Mouse (Mus musculus) fat pad, adult 2 months (tissue): ENCODE measurements around the gene Prss54.

Experiments used
- DNase-seq: peaks from one replicate; pipeline ENCODE4 v3.0.0-alpha.2; 2011; ENCODE audit warnings: low read depth, low spot score; ENCODE audit errors: extremely low read depth

Gene Prss54

DNA sequence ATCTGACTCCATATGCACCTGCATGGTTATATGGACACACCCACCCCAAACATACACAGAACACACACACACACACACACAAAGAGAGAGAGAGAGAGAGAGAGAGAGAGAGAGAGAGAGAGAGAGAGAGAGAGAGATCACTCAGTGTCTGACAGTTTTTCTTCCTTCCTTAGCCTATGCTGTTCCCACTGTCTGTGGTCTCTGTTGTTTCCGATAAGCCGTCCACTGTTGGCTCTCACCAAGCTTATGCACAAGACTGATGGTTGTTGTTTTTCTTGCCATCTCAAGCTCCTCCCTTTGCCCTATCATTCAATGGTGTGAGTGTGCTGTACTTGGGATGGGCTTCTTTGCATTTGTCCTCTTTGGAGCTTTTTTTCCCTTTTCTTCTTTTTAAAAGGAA lies 20.2 kb downstream of the Prss54 start:
- no peak for DNase-seq

DNA sequence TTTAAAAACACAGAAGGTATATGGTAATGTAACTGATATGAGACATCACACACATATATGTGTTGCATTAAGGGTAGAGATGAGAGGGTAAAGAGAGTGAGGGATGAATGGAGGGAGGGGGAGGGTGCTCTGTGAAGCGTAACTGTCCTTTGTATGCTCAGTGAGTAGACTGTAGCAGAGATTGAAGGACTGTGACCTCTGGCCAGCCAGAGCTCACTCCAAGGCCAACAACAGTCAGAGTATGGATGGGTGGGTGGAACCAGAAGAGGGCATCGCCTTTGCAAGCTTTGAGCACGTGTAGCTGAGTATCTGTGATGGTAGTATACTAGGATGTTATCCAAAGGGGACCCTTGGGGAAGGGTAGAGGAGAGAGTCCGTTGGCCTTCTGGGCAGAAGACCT lies 24.6 kb downstream of the Prss54 start:
- no peak for DNase-seq

DNA sequence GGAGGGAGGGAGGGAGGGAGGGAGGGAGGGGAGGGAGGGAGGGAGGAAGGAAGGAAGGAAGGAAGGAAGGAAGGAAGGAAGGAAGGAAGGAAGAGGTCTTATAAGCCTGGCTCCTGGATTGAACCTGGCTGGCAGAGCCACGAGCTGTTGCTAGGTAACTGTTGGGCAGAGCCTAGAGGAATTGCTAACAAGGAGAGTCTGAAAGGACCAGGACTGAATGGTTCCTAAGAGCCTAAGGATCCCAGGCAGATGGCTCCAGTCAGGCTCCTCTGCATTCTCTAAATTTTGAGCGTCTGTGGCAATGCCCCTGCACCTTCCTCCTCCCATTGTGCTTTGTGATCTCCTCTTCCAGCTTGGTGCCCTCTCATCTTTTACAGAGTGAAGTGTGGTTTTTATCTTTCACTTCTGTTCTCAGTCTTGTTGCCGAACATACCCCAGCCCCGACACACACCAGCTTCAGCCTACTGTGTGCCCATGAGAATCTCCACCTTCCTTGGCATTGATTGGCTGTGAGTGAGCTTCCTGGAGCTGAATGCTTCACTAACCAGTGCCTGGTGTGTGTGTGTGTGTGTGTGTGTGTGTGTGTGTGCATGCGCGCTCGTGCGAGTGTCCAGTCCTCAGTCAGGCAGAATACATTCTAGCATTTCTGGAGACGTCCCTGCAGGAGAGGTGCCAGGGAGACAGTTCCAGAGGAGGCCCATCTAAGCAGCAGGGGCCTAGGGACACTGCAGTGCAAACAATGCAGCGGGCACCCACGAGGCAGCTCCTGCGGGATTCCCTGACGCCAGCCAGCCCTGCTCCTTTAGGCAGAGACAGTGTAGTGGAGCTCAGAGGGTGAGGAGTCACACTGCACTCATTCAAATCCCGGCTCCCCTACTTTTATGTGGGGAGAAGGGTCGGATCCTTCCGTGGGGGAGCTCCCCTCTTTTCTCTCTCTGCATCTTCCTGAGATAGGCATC lies 26.0 kb downstream of the Prss54 start:
- no peak for DNase-seq

DNA sequence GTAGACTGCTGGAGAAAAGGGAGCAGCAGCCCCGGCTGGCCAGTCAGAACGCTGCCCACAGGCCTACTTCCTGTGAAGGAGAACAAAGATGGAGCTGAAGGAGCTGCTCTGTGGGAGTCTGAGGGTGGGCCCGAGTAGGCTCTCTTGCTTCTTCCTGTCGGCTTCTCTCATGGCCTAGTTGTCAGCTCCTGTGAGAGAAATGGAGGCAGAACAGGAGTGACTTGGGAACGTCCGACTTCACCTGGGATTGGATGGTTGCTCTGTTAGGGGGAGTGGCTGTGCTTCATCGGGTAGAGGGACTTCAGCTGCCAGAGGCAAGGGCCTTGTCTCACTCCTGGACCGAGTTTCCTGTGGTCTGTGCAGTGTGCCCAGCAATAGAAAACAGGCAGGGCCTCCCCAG lies 28.2 kb downstream of the Prss54 start:
- DNase-seq = no peak

DNA sequence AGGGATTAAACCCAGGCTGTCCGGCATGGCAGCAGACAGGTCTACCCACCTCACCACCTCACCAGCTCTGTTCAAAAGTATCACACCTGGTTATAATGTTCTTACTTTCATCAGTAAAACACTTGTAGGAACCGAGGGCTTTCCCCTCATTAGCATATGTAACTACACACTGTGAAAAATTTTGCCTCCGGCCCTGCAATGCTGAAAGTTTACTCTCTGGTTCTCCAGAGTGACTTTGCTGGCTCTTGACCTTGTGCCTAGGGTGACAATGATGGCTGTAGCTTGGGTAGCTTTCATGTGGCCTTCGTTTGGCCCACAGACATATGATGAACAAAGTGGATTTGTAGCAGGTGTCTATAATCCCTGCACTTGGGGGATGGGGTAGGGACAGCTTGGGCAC lies 29.2 kb downstream of the Prss54 start:
- DNase-seq = no peak

DNA sequence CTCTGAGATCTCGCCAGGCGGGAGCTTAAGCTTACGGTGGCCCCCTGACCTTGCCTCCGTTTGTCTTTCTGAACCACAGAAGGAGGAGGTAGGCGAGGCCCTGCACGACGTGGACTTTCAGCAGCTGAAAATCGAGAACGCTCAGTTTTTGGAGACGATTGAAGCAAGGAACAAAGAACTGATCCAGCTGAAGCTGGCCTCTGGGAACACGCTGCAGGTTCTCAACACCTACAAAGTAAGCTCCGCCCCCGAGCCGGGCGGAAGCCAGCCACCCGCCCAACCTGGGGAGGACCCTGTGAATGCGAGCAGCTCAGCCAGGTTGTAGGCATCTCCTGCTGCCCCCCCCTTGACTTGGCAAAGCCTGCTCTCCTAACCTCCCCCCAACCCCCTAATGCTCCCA lies 30.3 kb downstream of the Prss54 start:
- no peak for DNase-seq

DNA sequence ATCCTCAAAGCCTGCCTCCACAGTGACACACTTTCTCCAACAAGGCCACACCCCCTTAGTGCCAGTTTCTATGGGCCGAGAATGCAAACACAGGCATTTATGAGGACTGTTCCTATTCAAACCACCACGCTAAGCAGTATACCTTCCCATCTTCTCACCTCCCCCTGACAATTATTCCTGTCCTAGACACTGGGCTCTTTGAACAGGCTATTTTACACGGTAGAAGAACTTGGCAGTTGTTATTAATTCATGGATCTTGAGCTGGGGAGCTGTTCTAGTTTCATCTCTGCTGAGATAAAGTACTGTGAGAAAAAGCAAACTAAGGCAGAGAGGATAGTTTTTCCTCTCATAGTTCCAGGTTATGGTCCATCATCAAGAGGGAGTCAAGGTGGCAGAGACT lies 33.1 kb downstream of the Prss54 start:
- no peak for DNase-seq

DNA sequence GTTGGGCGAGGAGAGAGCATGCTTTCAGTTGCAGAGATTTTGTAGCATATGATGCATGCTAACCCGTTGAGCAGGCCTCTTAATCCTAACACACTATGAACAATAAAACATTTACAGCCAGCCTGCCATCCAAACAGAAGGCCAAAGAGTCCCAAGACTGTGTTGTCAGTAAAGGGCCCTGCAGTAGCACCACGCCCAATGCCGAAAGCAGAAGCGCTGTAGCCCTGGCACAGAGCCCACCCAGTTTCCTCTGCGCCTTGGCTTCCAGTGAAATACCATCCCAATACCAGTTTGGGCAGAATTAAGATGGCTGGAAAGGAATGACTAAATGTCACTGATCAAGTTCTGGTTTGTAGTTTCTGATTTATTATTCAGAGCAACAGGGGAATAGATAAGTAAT lies 33.9 kb downstream of the Prss54 start:
- DNase-seq = no peak

DNA sequence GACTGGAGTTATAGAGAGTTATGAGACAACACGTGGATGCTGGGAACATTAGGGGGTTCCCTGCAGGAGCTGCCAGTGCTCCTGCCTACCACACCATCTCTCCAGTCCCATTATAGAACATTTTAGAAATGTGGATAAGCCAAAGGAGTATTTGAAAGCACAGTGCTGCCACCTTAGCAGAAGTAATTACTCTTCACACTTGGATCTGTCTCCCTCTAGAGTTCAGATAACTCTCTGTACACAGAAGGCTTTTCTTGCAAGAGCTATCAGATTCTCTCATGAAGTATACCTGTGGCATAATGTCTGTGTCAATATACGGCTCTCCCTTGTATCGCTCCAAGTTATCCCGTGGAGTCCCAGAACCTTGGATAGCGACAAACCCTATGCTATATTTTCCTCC lies 36.7 kb downstream of the Prss54 start:
- no peak for DNase-seq

DNA sequence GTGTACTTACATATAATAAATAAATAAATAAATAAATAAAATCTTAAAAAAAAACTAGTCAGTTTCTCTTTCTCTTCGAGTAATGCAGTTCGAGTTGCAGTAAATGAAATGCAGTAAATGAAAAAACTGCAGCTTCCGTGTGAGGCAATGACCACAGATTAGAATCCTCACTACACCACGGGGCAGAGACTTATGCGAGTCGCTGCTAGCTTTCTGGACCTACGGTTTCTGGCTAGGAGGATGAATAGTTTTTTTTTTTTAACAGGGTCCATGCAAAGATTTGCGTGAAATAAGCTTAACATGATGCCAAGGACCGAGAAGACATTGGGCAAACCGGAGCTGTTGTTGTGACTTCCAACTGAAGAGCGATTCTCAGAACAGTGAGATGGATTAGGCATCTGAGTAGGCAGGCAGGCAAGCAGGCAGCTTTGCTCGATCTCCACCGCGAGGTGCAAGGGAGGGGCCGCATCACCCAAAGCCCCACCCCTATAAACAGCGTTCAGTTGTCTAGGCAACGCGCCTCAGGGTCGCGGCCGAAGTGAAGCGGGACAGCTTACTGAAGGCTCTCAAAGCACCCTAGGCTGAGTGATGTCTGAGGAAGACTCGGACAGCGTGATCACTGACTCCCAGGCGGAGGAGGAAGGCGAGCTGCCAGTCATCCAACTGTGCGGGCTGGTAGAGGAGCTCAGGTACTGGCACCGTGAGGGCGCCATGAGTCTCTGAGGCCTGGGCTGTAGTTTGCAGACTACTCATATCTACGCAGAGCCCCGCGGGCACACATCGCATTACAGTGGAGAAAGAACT lies 42.4 kb downstream of the Prss54 start, which contains the start of gene Ccdc113:
Ccdc113 (plus strand) TSS at position 502 of the 804 bp plus-strand sequence.
- DNase-seq = no peak

DNA sequence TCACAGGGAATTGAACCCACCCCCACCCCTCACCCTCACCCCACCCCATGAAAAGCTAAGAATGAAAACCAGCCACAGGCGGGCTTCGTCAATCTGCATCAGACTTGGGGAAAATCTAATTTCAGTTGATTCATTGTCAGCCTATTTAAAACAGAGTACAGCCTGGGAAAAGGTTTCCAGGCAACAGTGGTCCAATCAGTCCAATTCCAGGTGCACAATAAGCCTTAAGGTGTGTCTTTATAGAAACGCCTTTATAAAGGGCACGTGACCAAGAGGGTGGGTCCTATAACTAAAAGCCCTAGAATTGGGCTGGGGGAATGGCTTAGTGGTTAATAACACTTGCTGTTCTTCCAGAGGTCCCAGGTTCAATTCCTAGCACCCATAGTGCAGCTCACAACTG lies 43.9 kb downstream of the Prss54 start:
- DNase-seq = no peak

DNA sequence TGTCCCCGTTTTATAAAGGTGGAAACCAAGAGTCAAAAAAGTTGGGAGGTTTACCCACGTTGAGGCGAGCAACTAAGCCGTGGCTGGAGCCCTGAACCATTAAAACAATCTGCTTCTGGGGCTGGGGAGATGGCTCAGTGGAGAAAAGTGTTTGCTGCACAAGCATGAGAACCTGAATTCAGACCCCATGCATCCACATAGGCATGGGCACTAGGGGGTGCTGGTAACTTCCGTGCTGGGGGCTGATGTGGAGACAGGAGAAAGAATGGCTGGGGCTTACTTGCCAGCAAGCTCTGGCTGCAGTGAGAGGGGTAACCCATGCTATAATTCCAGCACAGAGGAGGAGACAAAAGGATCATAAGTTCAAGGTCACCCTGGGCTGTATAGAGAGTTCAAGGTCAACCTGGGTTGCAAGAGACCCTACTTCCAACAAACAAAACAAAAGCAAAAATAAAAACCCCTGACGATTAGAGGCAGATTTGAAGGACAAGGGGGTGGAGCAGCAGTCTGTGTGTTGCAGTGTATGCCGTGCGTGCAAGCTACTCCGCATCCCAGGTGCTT lies 47.3 kb downstream of the Prss54 start:
- DNase-seq = no peak

DNA sequence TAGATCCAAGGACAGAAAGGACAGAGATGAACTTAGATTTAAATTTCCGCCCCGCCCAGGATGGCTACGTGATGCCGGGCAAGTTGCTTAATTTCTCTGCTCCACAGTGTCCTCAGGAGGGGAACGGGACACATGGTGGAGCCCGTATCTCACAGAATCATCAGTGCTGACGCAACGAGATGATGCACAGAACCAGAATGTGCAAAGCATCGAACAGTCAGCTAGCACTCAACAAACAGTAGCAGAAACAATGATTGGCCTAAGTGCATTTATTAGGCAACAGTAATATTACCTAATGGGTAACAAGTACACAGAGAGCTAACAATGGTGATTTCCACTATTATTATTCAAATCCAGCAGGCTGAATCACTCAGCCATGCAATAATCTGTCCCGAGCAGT lies 47.9 kb downstream of the Prss54 start:
- peak; percentile 64 for DNase-seq

DNA sequence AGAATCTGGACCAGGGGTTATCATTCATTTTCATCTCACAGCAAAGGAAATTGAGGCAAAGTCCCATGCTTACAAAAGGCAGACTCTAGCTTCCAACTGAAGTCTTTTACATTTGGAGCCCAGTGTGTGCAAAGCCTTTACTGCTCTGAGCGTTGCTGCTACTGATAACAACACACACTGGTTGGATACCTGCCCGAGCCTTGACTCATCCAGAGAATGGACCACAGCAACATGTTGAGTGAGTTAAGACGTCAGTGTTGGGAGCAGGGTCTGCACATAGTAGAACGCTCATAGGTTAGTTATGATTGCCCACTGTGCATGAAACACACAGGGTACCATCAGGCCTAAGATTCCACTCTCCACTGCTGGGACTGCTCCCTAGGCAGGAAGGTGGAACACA lies 52.1 kb downstream of the Prss54 start:
- no peak for DNase-seq

DNA sequence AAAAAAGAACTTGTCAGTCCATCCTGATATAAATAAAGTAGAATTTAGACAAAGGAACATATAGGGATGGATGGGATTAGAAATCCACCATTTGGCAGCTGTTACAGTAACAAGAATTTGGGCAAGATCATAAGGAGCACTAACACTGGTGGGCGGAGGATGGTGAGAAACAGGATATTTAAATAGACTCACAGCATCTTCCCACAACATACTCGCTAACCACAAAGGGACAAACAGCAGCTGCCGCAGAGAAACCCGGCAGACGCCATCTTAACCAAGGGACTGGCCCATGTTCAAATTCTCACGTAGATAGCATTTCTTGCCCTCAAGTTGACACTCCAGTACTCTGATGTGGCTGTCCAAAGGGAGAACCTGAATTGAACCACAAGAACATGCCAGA lies 59.2 kb downstream of the Prss54 start:
- no peak for DNase-seq

DNA sequence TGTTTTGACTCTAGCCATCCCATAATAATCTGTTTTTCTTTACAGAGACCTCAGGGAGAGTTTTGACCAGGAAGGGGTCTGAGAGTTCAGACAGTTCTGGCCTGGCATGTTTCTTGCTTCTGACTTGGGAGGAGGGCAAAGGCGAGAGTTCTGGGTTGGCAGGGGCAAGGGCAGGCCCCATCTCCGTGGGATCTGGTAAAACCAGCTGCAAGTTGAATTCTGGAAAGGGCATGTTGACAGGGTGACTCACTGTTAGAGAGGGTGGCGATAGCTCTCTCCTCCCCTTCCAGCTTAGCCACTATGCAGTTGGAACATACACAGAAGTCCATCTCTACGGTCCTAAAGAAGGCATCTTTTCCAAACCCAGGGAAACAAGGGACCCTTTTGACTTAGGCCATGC lies 62.9 kb downstream of the Prss54 start:
- DNase-seq = no peak

DNA sequence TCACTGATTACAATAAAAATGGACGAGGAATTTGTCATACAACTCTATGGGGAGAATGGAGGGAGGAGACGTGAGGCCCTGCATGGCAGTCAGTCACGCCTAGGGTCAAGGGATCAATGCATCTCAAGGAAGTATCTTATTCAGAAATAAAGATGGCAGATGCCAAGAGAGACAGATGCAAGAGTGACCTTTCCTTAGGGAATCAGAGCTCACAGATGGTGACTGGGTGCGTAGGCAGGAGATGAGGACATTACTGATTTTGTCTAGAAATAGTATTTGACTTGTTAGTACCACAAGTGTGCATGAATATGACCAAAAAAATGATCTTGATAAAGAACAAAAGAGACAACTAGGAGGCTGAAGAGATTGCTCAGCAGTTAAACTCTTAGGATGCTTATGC lies 63.9 kb downstream of the Prss54 start:
- no peak for DNase-seq
